Mouse (Mus musculus) CH12.LX (cell line): Measurements from ENCODE around the gene Romo1. TPM values are rescaled to one million over a fixed set of nuclear protein-coding genes. Genes with fewer than 3 reads are reported as not detected.

Experiments
- DNase-seq: peaks from one replicate; pipeline ENCODE4 v3.0.0-alpha.2; 2013; ENCODE audit errors: extremely low read depth
- H3K27ac ChIP-seq: 2 replicates; pipeline ENCODE4 v1.5.1; 2012; ENCODE audit warnings: low read depth, mild to moderate bottlenecking, control low read depth, moderate library complexity; ENCODE audit not compliant: insufficient read depth
- H3K27me3 ChIP-seq: replicated peaks from 2 replicates; pipeline ENCODE3; 2012; ENCODE audit warnings: inconsistent platforms
- H3K36me3 ChIP-seq, 2 experiments: replicated peaks in 1 of 2; 2 replicates each; pipeline versions ENCODE3 to v1.6.1; 2012; ENCODE audit warnings: inconsistent platforms in 1 of 2, low read length in 1 of 2, mild to moderate bottlenecking in 1 of 2, mixed read lengths in 1 of 2, moderate library complexity in 1 of 2; ENCODE audit not compliant: control insufficient read depth in 1 of 2, insufficient read depth in 1 of 2
- H3K4me1 ChIP-seq, 2 experiments: 2 replicates each; pipeline ENCODE4 v1.6.1; 2012; ENCODE audit warnings: inconsistent platforms in 1 of 2, moderate library complexity in 1 of 2; ENCODE audit not compliant: insufficient read depth in 2 of 2, control insufficient read depth in 1 of 2
- H3K4me2 ChIP-seq: 2 replicates; pipeline ENCODE4 v1.6.1; 2012; ENCODE audit warnings: low read depth, mild to moderate bottlenecking, control low read depth; ENCODE audit not compliant: poor library complexity, insufficient read depth, severe bottlenecking
- H3K4me3 ChIP-seq, 3 experiments: fragments of 150-350 bp in 1 of 3; sonication (generic) in 1 of 3; replicated peaks in 1 of 3; 2 replicates each; pipeline versions ENCODE3 to v1.5.1; 2011 to 2012; ENCODE audit warnings: low read depth in 2 of 3, low read length in 2 of 3, mild to moderate bottlenecking in 2 of 3, moderate library complexity in 2 of 3, control low read depth in 1 of 3, improper control_type of control experiment in 1 of 3, inconsistent platforms in 1 of 3, mixed read lengths in 1 of 3; ENCODE audit not compliant: poor library complexity in 1 of 3
- H3K79me2 ChIP-seq: replicated peaks from 2 replicates; pipeline ENCODE4 v1.6.1; 2012; ENCODE audit warnings: mild to moderate bottlenecking, moderate library complexity; ENCODE audit not compliant: control insufficient read depth, poor library complexity, insufficient read depth, severe bottlenecking; ENCODE audit errors: extremely low read depth
- H3K9ac ChIP-seq: 2 replicates; pipeline ENCODE4 v1.6.1; 2012; ENCODE audit warnings: low read depth, mild to moderate bottlenecking, control low read depth, moderate library complexity; ENCODE audit not compliant: insufficient read depth
- H3K9me3 ChIP-seq: replicated peaks from 2 replicates; pipeline ENCODE3; 2012; ENCODE audit warnings: low read length, inconsistent platforms, mixed read lengths
- BHLHE40 ChIP-seq: IDR thresholded peaks from 2 replicates; pipeline ENCODE4 v1.6.1; 2011; ENCODE audit warnings: mild to moderate bottlenecking, low read depth, low read length, improper control_type of control experiment
- CHD1 ChIP-seq: IDR thresholded peaks from 2 replicates; pipeline ENCODE4 v1.6.1; 2012; ENCODE audit warnings: low read depth, low read length, improper control_type of control experiment, inconsistent platforms
- CTCF ChIP-seq, 2 experiments: IDR thresholded peaks in 1 of 2; conservative IDR thresholded peaks in 1 of 2; 2 replicates each; pipeline ENCODE4 v1.5.1; 2011 to 2012; ENCODE audit warnings: low read depth in 2 of 2, low read length in 2 of 2, improper control_type of control experiment in 1 of 2, inconsistent platforms in 1 of 2, mild to moderate bottlenecking in 1 of 2, moderate library complexity in 1 of 2
- E2F4 ChIP-seq: IDR thresholded peaks from 2 replicates; pipeline ENCODE4 v1.6.1; 2011; ENCODE audit warnings: low read depth, low read length, improper control_type of control experiment; ENCODE audit not compliant: insufficient replicate concordance
- ELF1 ChIP-seq: IDR thresholded peaks from 2 replicates; pipeline ENCODE4 v1.6.1; 2014; ENCODE audit warnings: low read depth, mild to moderate bottlenecking, inconsistent platforms, low read length, improper control_type of control experiment
- EP300 ChIP-seq: IDR thresholded peaks from 2 replicates; pipeline ENCODE4 v1.6.1; 2011; ENCODE audit warnings: low read length, improper control_type of control experiment
- IRF4 ChIP-seq: IDR thresholded peaks from 2 replicates; pipeline ENCODE4 v1.6.1; 2014; ENCODE audit warnings: low read depth, mild to moderate bottlenecking, inconsistent platforms, low read length, improper control_type of control experiment
- KAT2A ChIP-seq: IDR thresholded peaks from 2 replicates; pipeline ENCODE4 v1.6.1; 2012; ENCODE audit warnings: low read length, improper control_type of control experiment, inconsistent platforms; ENCODE audit not compliant: insufficient replicate concordance
- MAZ ChIP-seq: IDR thresholded peaks from 2 replicates; pipeline ENCODE4 v1.6.1; 2012; ENCODE audit warnings: low read depth, mild to moderate bottlenecking, inconsistent platforms, low read length, improper control_type of control experiment, moderate library complexity
- MXI1 ChIP-seq: IDR thresholded peaks from 2 replicates; pipeline ENCODE4 v1.6.1; 2011; ENCODE audit warnings: mild to moderate bottlenecking, low read depth, low read length, improper control_type of control experiment
- MYC ChIP-seq: IDR thresholded peaks from 2 replicates; pipeline ENCODE4 v1.6.1; 2011; ENCODE audit warnings: low read depth, mild to moderate bottlenecking, improper control_type of control experiment, low read length
- NELFE ChIP-seq: IDR thresholded peaks from 2 replicates; pipeline ENCODE4 v1.6.1; 2011; ENCODE audit warnings: low read depth, low read length, improper control_type of control experiment
- NRF1 ChIP-seq: IDR thresholded peaks from 2 replicates; pipeline ENCODE4 v1.6.1; 2014; ENCODE audit warnings: low read depth, mild to moderate bottlenecking, inconsistent platforms, low read length, improper control_type of control experiment, moderate library complexity
- PAX5 ChIP-seq: IDR thresholded peaks from 2 replicates; pipeline ENCODE4 v1.6.1; 2012; ENCODE audit warnings: low read length, inconsistent platforms, mixed read lengths
- POLR2A ChIP-seq: IDR thresholded peaks from 2 replicates; pipeline ENCODE4 v1.6.1; 2011; ENCODE audit warnings: low read depth, mild to moderate bottlenecking, improper control_type of control experiment, low read length
- POLR2AphosphoS2 ChIP-seq: IDR thresholded peaks from 2 replicates; pipeline ENCODE4 v1.6.1; 2011; ENCODE audit warnings: low read depth, low read length, improper control_type of control experiment
- RAD21 ChIP-seq: IDR thresholded peaks from 2 replicates; pipeline ENCODE4 v1.6.1; 2011; ENCODE audit warnings: low read depth, mild to moderate bottlenecking, low read length, improper control_type of control experiment, moderate library complexity
- RCOR1 ChIP-seq: conservative IDR thresholded peaks from 2 replicates; pipeline ENCODE4 v1.6.1; 2012; ENCODE audit warnings: low read depth, mild to moderate bottlenecking, inconsistent platforms, low read length, improper control_type of control experiment
- SIN3A ChIP-seq: IDR thresholded peaks from 2 replicates; pipeline ENCODE4 v1.6.1; 2012; ENCODE audit warnings: low read length, improper control_type of control experiment, inconsistent platforms
- UBTF ChIP-seq: IDR thresholded peaks from 2 replicates; pipeline ENCODE4 v1.6.1; 2012; ENCODE audit warnings: low read depth, mild to moderate bottlenecking, inconsistent platforms, low read length, improper control_type of control experiment, moderate library complexity
- USF1 ChIP-seq: IDR thresholded peaks from 2 replicates; pipeline ENCODE4 v1.6.1; 2014; ENCODE audit warnings: low read depth, mild to moderate bottlenecking, inconsistent platforms, low read length, improper control_type of control experiment
- USF2 ChIP-seq: conservative IDR thresholded peaks from 2 replicates; pipeline ENCODE4 v1.6.1; 2011; ENCODE audit warnings: low read depth, low read length, improper control_type of control experiment
- ZC3H11A ChIP-seq: IDR thresholded peaks from 2 replicates; pipeline ENCODE4 v1.6.1; 2012; ENCODE audit warnings: low read depth, mild to moderate bottlenecking, inconsistent platforms, low read length, improper control_type of control experiment
- ZKSCAN1 ChIP-seq: IDR thresholded peaks from 2 replicates; pipeline ENCODE4 v1.6.1; 2012; ENCODE audit warnings: low read depth, inconsistent platforms, low read length, improper control_type of control experiment, borderline replicate concordance
- ZMIZ1 ChIP-seq: IDR thresholded peaks from 2 replicates; pipeline ENCODE4 v1.6.1; 2012; ENCODE audit warnings: low read depth, mild to moderate bottlenecking, inconsistent platforms, low read length, improper control_type of control experiment
- ZNF384 ChIP-seq: IDR thresholded peaks from 2 replicates; pipeline ENCODE4 v1.6.1; 2012; ENCODE audit warnings: low read depth, low read length, improper control_type of control experiment, inconsistent platforms
- dilution Hi-C: fragments of 300-500 bp; cut with MboI; formaldehyde crosslinking; loops from 2 replicates; pipeline ENCODE4 v1.14.3; 2020; ENCODE audit warnings: low sequenced_read_pairs; ENCODE audit not compliant: extremely low pct_unique_long_range_greater_than_20kb, extremely low pct_ligation_motif_present
- in situ Hi-C: fragments of 300-500 bp; cut with MboI; formaldehyde crosslinking; loops from 3 replicates; pipeline ENCODE4 v1.14.3; 2019; ENCODE audit warnings: low sequenced_read_pairs, low pct_ligation_motif_present, low pct_unique_long_range_greater_than_20kb, mixed read lengths
- polyA plus RNA-seq: library from polyadenylated mRNA; unstranded; fragments of >175 nt; gene quantifications from 2 replicates; pipeline ENCODE4 v1.2.1, GENCODE M21; 2012; ENCODE audit warnings: low read depth; ENCODE audit not compliant: insufficient read length
- total RNA-seq, 2 experiments: library from RNA; depleted of rRNA; stranded (reverse); fragments of 300-350 nt in 1 of 2; fragments of >200 nt in 1 of 2; gene quantifications; 2 replicates each; pipeline ENCODE4 v1.2.3; 2012 to 2014

The Romo1 gene
- total and polyA plus RNA-seq, 3 experiments, result 130 to 303 (median 292) TPM

- H3K79me2 ChIP-seq, result peaks cover 12% of the 10 kb centered on the region; the same call in 1 of the 2 replicates
- H3K9me3 ChIP-seq, result no peaks in the 10 kb centered on the region
- in situ Hi-C loops (loop anchor here (25.0 kb wide), 1 partner anchor 306 kb away; the partner anchor contains the start of genes Eif6 and Fam83c), dilution Hi-C loops (no loop called here)
- no peaks in the 10 kb centered on the region for H3K27me3 ChIP-seq
- H3K36me3 ChIP-seq, result peaks cover 33 to 49% of the 10 kb centered on the region in 2 experiments
- peak overlapping the region; percentile 69 for H3K9ac ChIP-seq
- peak in 1 of 2 experiments; percentile 33; a peak in 3 of 4 replicates for TF ChIP-seq CTCF (conservative IDR thresholded peaks at IDR 0.05 in 1 of 2, IDR thresholded peaks at IDR 0.05 in 1 of 2; ENCODE audit: low read depth in 2 of 2, low read length in 2 of 2)
- TF ChIP-seq POLR2A, result no peak
- no peak overlapping the region for H3K27ac ChIP-seq
- H3K4me3 ChIP-seq, result peak overlapping the region in 2 of 3 experiments; percentile 52 to 82
- H3K4me2 ChIP-seq, result peak overlapping the region; percentile 98; the same call in 1 of the 2 replicates
- DNase-seq, result no peak
- peaks cover 0 to 15% of the 10 kb centered on the region in 2 experiments; a peak in 2 of 4 replicates for H3K4me1 ChIP-seq
Observed at GRCm38 (mm10) chr2:156142820-156143219, 1.0 kb upstream of the Romo1 start.

DNA sequence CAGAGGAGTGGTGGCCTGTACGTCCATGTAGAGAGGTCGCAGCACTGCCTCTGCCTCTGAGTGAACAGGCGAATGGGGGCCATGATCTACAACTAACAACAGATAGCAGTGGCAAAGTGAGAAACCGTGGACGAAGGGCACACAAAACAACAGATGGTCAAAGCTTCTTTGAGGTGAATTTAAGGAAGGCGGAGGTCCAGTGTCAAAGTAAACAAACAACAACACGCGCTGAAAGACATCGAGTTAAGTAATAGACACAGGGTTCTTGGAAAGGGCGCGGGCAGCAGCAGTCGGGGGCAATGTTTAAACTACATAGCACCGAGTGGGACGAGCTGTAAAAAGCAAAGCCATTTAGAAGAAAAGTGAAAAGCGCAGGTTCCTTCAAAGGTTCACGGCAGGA lies 472 bp upstream of the Romo1 start:
- peaks cover 36 to 55% of the 10 kb centered on the region in 2 experiments for H3K36me3 ChIP-seq
- in situ Hi-C loops, result loop anchor here (25.0 kb wide), 1 partner anchor 306 kb away; the partner anchor contains the start of genes Eif6 and Fam83c

GRCm38 (mm10) chr2:156145486-156146130 lies 1.8 kb downstream of the Romo1 start:
- DNase-seq, result no peak
- H3K4me2 ChIP-seq, result peak overlapping the region; percentile 97
- peak overlapping the region in 2 of 3 experiments; percentile 35 to 82 for H3K4me3 ChIP-seq
- in situ Hi-C loops, result loop anchor here (25.0 kb wide), 1 partner anchor 308 kb away; the partner anchor contains the start of genes Eif6 and Fam83c
- no peak overlapping the region for H3K9ac ChIP-seq
- no peaks in the 10 kb centered on the region for H3K9me3 ChIP-seq
- peaks cover 34 to 53% of the 10 kb centered on the region in 2 experiments for H3K36me3 ChIP-seq
- no peaks in the 10 kb centered on the region for H3K27me3 ChIP-seq
- H3K79me2 ChIP-seq, result peaks cover 25% of the 10 kb centered on the region
- TF ChIP-seq SIN3A, result no peak
- 0 out of 2 replicates have a peak, but pooled peaks have one; percentile 81 for TF ChIP-seq POLR2AphosphoS2
- no peak for TF ChIP-seq MXI1
- TF ChIP-seq E2F4, result no peak
- 0 out of 2 replicates have a peak, but pooled peaks have one; percentile 1 for TF ChIP-seq POLR2A
- no peak for TF ChIP-seq MYC
- peak; percentile 20; the same call in 1 of the 2 replicates for TF ChIP-seq ZMIZ1
- TF ChIP-seq NRF1, result no peak
- no peak for TF ChIP-seq USF2
- TF ChIP-seq IRF4, result no peak
- TF ChIP-seq BHLHE40, result no peak
- no peak for TF ChIP-seq PAX5
- TF ChIP-seq, all 38 proteins: peak for 3
- H3K27ac ChIP-seq, result no peak overlapping the region
- dilution Hi-C loops, result no loop called here
- peaks cover 0 to 16% of the 10 kb centered on the region in 2 experiments; a peak in 2 of 4 replicates for H3K4me1 ChIP-seq

More for the DNA sequence above, 472 bp upstream of the Romo1 start:
- Histone ChIP-seq H3K9me3 (no peaks in the 10 kb centered on the region), H3K4me2 (peak overlapping the region; percentile 98), H3K4me1 (peaks cover 0 to 15% of the 10 kb centered on the region in 2 experiments; a peak in 2 of 4 replicates), H3K4me3 (peak overlapping the region; percentile 52 to 93 (median 82)), H3K27ac (no peak overlapping the region), H3K27me3 (no peaks in the 10 kb centered on the region), H3K79me2 (peaks cover 15% of the 10 kb centered on the region; the same call in 1 of the 2 replicates), H3K9ac (peak overlapping the region; percentile 69)
- DNase-seq, result peak; percentile 22
- dilution Hi-C loops, result no loop called here
- TF ChIP-seq USF2 (no peak), MYC (no peak), ZNF384 (no peak), SIN3A (no peak), ZKSCAN1 (no peak), CHD1 (no peak), KAT2A (no peak), MAZ (no peak), POLR2A (no peak), UBTF (no peak), EP300 (no peak), ZC3H11A (no peak), RCOR1 (no peak), BHLHE40 (no peak), USF1 (no peak), NELFE (no peak), ELF1 (no peak), CTCF (conservative IDR thresholded peaks at IDR 0.05 in 1 of 2, IDR thresholded peaks at IDR 0.05 in 1 of 2; ENCODE audit: low read depth in 2 of 2, low read length in 2 of 2) (no peak), RAD21 (no peak)
